Mouse (Mus musculus): ENCODE measurements at regions not wholly inside any gene's neighbourhood (a gene's known extent, or its start where the extent isn't known, plus 50 kb on each side); places are given as distances from the start of the nearest gene placed in this dataset.

DNA sequence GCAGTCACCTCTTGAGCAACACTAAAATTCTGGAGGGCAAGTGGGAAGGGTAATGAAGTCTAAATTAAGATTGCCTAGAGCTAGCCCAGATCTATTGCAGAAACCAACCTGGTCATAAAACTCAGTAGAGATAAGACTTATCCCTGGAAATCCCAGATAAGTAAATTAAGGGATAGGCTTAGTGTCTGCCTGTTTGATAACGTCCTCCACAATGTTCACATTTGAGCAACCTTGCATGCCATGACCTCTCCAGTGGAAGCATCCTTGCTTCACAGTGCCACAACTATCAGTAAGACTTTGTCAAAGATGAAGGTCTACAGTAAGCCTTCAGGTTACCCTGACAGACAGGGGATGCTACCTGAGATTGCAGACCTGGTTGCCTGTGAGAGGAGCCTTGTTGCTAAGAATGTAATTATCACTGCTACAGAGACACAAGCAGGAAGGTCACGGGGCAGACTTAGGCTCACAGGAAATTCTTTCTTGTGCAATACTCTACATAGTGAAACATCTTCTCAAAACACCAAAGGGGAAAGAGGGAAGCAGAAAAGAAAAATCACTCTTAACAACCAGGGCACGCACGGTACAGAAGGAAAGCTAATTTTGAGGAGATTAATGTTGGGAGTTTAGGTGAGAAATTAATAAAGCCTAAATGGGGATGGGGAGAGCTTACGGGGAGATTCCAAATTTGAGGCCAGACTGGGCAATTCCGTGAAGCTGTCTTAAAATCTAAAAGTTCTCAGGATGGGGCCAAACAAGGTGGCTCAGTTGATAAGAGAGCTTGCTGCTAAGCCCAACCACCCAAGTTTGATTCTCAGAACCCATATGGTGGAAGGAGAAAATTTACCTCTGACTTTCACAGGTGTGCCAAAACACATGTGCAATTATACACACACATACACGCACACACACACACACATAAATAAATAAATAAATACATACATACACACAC, 56.9 kb upstream of the Prdm9 start:
- H3K79me2 ChIP-seq (ENCODE audit: control insufficient read depth, insufficient read depth), result no peaks in the 10 kb centered on the region
- no peaks in the 10 kb centered on the region for H3K27me3 ChIP-seq (ENCODE audit: control insufficient read depth, insufficient read depth, insufficient read length)
- H3K36me3 ChIP-seq (ENCODE audit: control insufficient read depth, insufficient read depth), result no peaks in the 10 kb centered on the region
- H3K4me3 ChIP-seq, result no peak overlapping the region
- H3ac ChIP-seq (ENCODE audit: control insufficient read depth, insufficient read length), result no peak overlapping the region
- H3K4me2 ChIP-seq (ENCODE audit: low read depth), result no peak overlapping the region
- no peak for TF ChIP-seq E2F4 (IDR thresholded peaks at IDR 0.05; ENCODE audit: insufficient read depth)
- TF ChIP-seq TCF12 (IDR thresholded peaks at IDR 0.05; ENCODE audit: insufficient read depth, poor library complexity, severe bottlenecking), result no peak
- TF ChIP-seq TCF3 (IDR thresholded peaks at IDR 0.05; ENCODE audit: insufficient read length, low read depth), result no peak
- TF ChIP-seq USF1 (IDR thresholded peaks at IDR 0.05; ENCODE audit: low read depth), result no peak
- no peak for TF ChIP-seq CEBPB (IDR thresholded peaks at IDR 0.05; ENCODE audit: insufficient read depth, poor library complexity, severe bottlenecking)
- TF ChIP-seq REST (IDR thresholded peaks at IDR 0.05; ENCODE audit: insufficient read depth, insufficient read length), result no peak
- TF ChIP-seq POLR2AphosphoS2 (IDR thresholded peaks at IDR 0.05; ENCODE audit: insufficient read length, low read depth), result no peak
- no peak for TF ChIP-seq POLR2A (IDR thresholded peaks at IDR 0.05; ENCODE audit: insufficient read length, low read depth)
- no peak for TF ChIP-seq MAX (IDR thresholded peaks at IDR 0.05; ENCODE audit: low read depth)
- TF ChIP-seq SRF (IDR thresholded peaks at IDR 0.05; ENCODE audit: control insufficient read depth, insufficient read length, low read depth), result no peak
- TF ChIP-seq MYOD1 (IDR thresholded peaks at IDR 0.05; ENCODE audit: control insufficient read depth in 1 of 3, insufficient read length in 2 of 3, low read depth in 2 of 3), result no peak
- TF ChIP-seq MYOG (IDR thresholded peaks at IDR 0.05; ENCODE audit: control insufficient read depth in 1 of 3, insufficient read depth in 1 of 3, insufficient read length in 2 of 3, low read depth in 2 of 3), result no peak

DNA sequence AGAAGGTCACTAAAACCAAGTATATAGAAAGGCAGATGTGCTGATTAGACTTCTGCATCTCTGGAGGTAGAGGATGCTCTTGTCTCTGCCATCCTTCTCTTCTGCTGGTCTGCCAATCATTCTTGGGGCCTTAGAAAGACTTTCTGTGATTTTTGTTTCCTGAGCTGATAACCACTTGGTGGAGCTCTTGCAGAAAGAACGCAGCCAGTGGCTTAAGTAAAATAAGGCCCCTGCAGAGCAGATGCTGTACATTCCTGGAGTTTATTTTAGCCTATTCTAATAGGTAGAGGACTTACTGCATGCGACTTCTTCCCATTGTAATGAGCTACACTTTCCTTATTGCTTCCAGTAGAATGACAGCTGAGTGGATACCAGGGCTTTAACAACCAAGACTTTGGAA, 58.8 kb upstream of the Prdm9 start:
- no peak for TF ChIP-seq CEBPB (IDR thresholded peaks at IDR 0.05; ENCODE audit: insufficient read depth, poor library complexity, severe bottlenecking)
- TF ChIP-seq REST (IDR thresholded peaks at IDR 0.05; ENCODE audit: insufficient read depth, insufficient read length), result no peak
- no peak for TF ChIP-seq POLR2A (IDR thresholded peaks at IDR 0.05; ENCODE audit: insufficient read length, low read depth)
- TF ChIP-seq TCF3 (IDR thresholded peaks at IDR 0.05; ENCODE audit: insufficient read length, low read depth), result no peak
- no peak for TF ChIP-seq SRF (IDR thresholded peaks at IDR 0.05; ENCODE audit: control insufficient read depth, insufficient read length, low read depth)
- no peak for TF ChIP-seq MYOD1 (IDR thresholded peaks at IDR 0.05; ENCODE audit: control insufficient read depth in 1 of 3, insufficient read length in 2 of 3, low read depth in 2 of 3)
- TF ChIP-seq POLR2AphosphoS2 (IDR thresholded peaks at IDR 0.05; ENCODE audit: insufficient read length, low read depth), result no peak
- no peak for TF ChIP-seq MYOG (IDR thresholded peaks at IDR 0.05; ENCODE audit: control insufficient read depth in 1 of 3, insufficient read depth in 1 of 3, insufficient read length in 2 of 3, low read depth in 2 of 3)
- no peak overlapping the region for H3K4me3 ChIP-seq
- H3K27me3 ChIP-seq (ENCODE audit: control insufficient read depth, insufficient read depth, insufficient read length), result no peaks in the 10 kb centered on the region
- H3K36me3 ChIP-seq (ENCODE audit: control insufficient read depth, insufficient read depth), result no peaks in the 10 kb centered on the region
- H3K79me2 ChIP-seq (ENCODE audit: control insufficient read depth, insufficient read depth), result no peaks in the 10 kb centered on the region
- no peak overlapping the region for H3ac ChIP-seq (ENCODE audit: control insufficient read depth, insufficient read length)
- H3K4me2 ChIP-seq (ENCODE audit: low read depth), result no peak overlapping the region

GRCm38 (mm10) chr17:15630792-15631191, 66.6 kb upstream of the Prdm9 start:
- no peak overlapping the region for H3K4me3 ChIP-seq
- TF ChIP-seq POLR2AphosphoS2 (IDR thresholded peaks at IDR 0.05; ENCODE audit: insufficient read length, low read depth) (no peak), REST (IDR thresholded peaks at IDR 0.05; ENCODE audit: insufficient read depth, insufficient read length) (no peak), USF1 (IDR thresholded peaks at IDR 0.05; ENCODE audit: low read depth) (no peak), TCF12 (IDR thresholded peaks at IDR 0.05; ENCODE audit: insufficient read depth, poor library complexity, severe bottlenecking) (no peak), MYOD1 (IDR thresholded peaks at IDR 0.05; ENCODE audit: control insufficient read depth in 1 of 3, insufficient read length in 2 of 3, low read depth in 2 of 3) (no peak), POLR2A (IDR thresholded peaks at IDR 0.05; ENCODE audit: insufficient read length, low read depth) (no peak), E2F4 (IDR thresholded peaks at IDR 0.05; ENCODE audit: insufficient read depth) (no peak), CEBPB (IDR thresholded peaks at IDR 0.05; ENCODE audit: insufficient read depth, poor library complexity, severe bottlenecking) (no peak)
- no peak overlapping the region for H3K4me2 ChIP-seq (ENCODE audit: low read depth)
- no peak overlapping the region for H3ac ChIP-seq (ENCODE audit: control insufficient read depth, insufficient read length)
- no peaks in the 10 kb centered on the region for H3K36me3 ChIP-seq (ENCODE audit: control insufficient read depth, insufficient read depth)
- H3K27me3 ChIP-seq (ENCODE audit: control insufficient read depth, insufficient read depth, insufficient read length), result no peaks in the 10 kb centered on the region
- H3K79me2 ChIP-seq (ENCODE audit: control insufficient read depth, insufficient read depth), result no peaks in the 10 kb centered on the region

- no peak overlapping the region for H3ac ChIP-seq (ENCODE audit: control insufficient read depth, insufficient read length)
- H3K4me3 ChIP-seq, result no peak overlapping the region
- H3K27me3 ChIP-seq (ENCODE audit: control insufficient read depth, insufficient read depth, insufficient read length), result no peaks in the 10 kb centered on the region
- no peaks in the 10 kb centered on the region for H3K36me3 ChIP-seq (ENCODE audit: control insufficient read depth, insufficient read depth)
- H3K4me2 ChIP-seq (ENCODE audit: low read depth), result no peak overlapping the region
- no peaks in the 10 kb centered on the region for H3K79me2 ChIP-seq (ENCODE audit: control insufficient read depth, insufficient read depth)
- no peak for TF ChIP-seq SRF (IDR thresholded peaks at IDR 0.05; ENCODE audit: control insufficient read depth, insufficient read length, low read depth)
- TF ChIP-seq MYOG (IDR thresholded peaks at IDR 0.05; ENCODE audit: control insufficient read depth in 1 of 3, insufficient read depth in 1 of 3, insufficient read length in 2 of 3, low read depth in 2 of 3), result no peak
- TF ChIP-seq USF1 (IDR thresholded peaks at IDR 0.05; ENCODE audit: low read depth), result no peak
- TF ChIP-seq POLR2AphosphoS2 (IDR thresholded peaks at IDR 0.05; ENCODE audit: insufficient read length, low read depth), result no peak
- TF ChIP-seq TCF3 (IDR thresholded peaks at IDR 0.05; ENCODE audit: insufficient read length, low read depth), result no peak
- no peak for TF ChIP-seq CEBPB (IDR thresholded peaks at IDR 0.05; ENCODE audit: insufficient read depth, poor library complexity, severe bottlenecking)
- TF ChIP-seq REST (IDR thresholded peaks at IDR 0.05; ENCODE audit: insufficient read depth, insufficient read length), result no peak
- TF ChIP-seq E2F4 (IDR thresholded peaks at IDR 0.05; ENCODE audit: insufficient read depth), result no peak
- no peak for TF ChIP-seq TCF12 (IDR thresholded peaks at IDR 0.05; ENCODE audit: insufficient read depth, poor library complexity, severe bottlenecking)
- TF ChIP-seq MAX (IDR thresholded peaks at IDR 0.05; ENCODE audit: low read depth), result no peak
- TF ChIP-seq MYOD1 (IDR thresholded peaks at IDR 0.05; ENCODE audit: control insufficient read depth in 1 of 3, insufficient read length in 2 of 3, low read depth in 2 of 3), result no peak
- TF ChIP-seq POLR2A (IDR thresholded peaks at IDR 0.05; ENCODE audit: insufficient read length, low read depth), result no peak
Observed at GRCm38 (mm10) chr17:15631626-15632025, 67.5 kb upstream of the Prdm9 start.
